Mouse (Mus musculus): Measurements from ENCODE around the gene Psg16. TPM values are rescaled to one million over a fixed set of nuclear protein-coding genes. Genes with fewer than 3 reads are reported as not detected.
"Not testable (repeated sequence)": the region's sequence is repeated elsewhere in the genome, so short reads cannot be mapped to it uniquely, and the experiment has no call there.

Psg16 gene
- polyA plus RNA-seq, 1 experiment = 0.09 TPM

GRCm38 (mm10) chr7:17082766-17083165 lies 8.9 kb downstream of the Psg16 start:
- no peak for DNase-seq
- Histone ChIP-seq H3K4me1 (ENCODE audit: control insufficient read depth, insufficient read depth, low read length) (no peaks in the 10 kb centered on the region), H3K4me3 (replicated peaks; ENCODE audit: extremely low read depth, low read depth, low read length) (no peak overlapping the region)
- no peak for TF ChIP-seq CTCF (IDR thresholded peaks at IDR 0.05; ENCODE audit: insufficient read depth, low read length)
- no peak for TF ChIP-seq POLR2A (IDR thresholded peaks at IDR 0.05; ENCODE audit: borderline replicate concordance, extremely low read depth, low read depth, low read length)
- WGBS = 71% methylated on average over 4 of the region's 4 CpGs

GRCm38 (mm10) chr7:17087731-17088130 lies 13.9 kb downstream of the Psg16 start:
- no peak for DNase-seq
- WGBS = 59% methylated on average over 3 of the region's 3 CpGs
- no peak overlapping the region for H3K4me3 ChIP-seq (replicated peaks; ENCODE audit: extremely low read depth, low read depth, low read length)
- H3K4me1 ChIP-seq (ENCODE audit: control insufficient read depth, insufficient read depth, low read length) = no peaks in the 10 kb centered on the region
- TF ChIP-seq POLR2A (IDR thresholded peaks at IDR 0.05; ENCODE audit: borderline replicate concordance, extremely low read depth, low read depth, low read length) = no peak
- no peak for TF ChIP-seq CTCF (IDR thresholded peaks at IDR 0.05; ENCODE audit: insufficient read depth, low read length)

- H3K4me3 ChIP-seq (replicated peaks; ENCODE audit: extremely low read depth, low read depth, low read length) = no peak overlapping the region
- TF ChIP-seq CTCF (IDR thresholded peaks at IDR 0.05; ENCODE audit: insufficient read depth, low read length) (no peak), POLR2A (IDR thresholded peaks at IDR 0.05; ENCODE audit: borderline replicate concordance, extremely low read depth, low read depth, low read length) (no peak)
- no peaks in the 10 kb centered on the region for H3K4me1 ChIP-seq (ENCODE audit: control insufficient read depth, insufficient read depth, low read length)
- 40% methylated on average over 3 of the region's 3 CpGs for WGBS
- no peak for DNase-seq
These were observed 16.3 kb downstream of the Psg16 start for GRCm38 (mm10) chr7:17090058-17090585.

- Histone ChIP-seq H3K4me3 (replicated peaks; ENCODE audit: extremely low read depth, low read depth, low read length) (no peak overlapping the region), H3K4me1 (ENCODE audit: control insufficient read depth, insufficient read depth, low read length) (no peaks in the 10 kb centered on the region)
- TF ChIP-seq POLR2A (IDR thresholded peaks at IDR 0.05; ENCODE audit: borderline replicate concordance, extremely low read depth, low read depth, low read length) (no peak), CTCF (IDR thresholded peaks at IDR 0.05; ENCODE audit: insufficient read depth, low read length) (peak; percentile 33; the same call in 1 of the 2 replicates)
- DNase-seq = no peak
- 10% methylated on average over 1 of the region's 1 CpGs for WGBS
These were observed 17.4 kb downstream of the Psg16 start for GRCm38 (mm10) chr7:17091280-17091679.

- H3K4me1 ChIP-seq (ENCODE audit: control insufficient read depth, insufficient read depth, low read length); DNase-seq; H3K4me3 ChIP-seq (replicated peaks; ENCODE audit: extremely low read depth, low read depth, low read length): not testable (repeated sequence)
- WGBS = 85% methylated on average over 13 of the region's 13 CpGs
These were observed 27.8 kb downstream of the Psg16 start for GRCm38 (mm10) chr7:17101631-17102030.

GRCm38 (mm10) chr7:17135307-17135706 lies 61.5 kb downstream of the Psg16 start:
- Histone ChIP-seq H3K4me1 (ENCODE audit: control insufficient read depth, insufficient read depth, low read length) (no peaks in the 10 kb centered on the region), H3K4me3 (replicated peaks; ENCODE audit: extremely low read depth, low read depth, low read length) (no peak overlapping the region)
- TF ChIP-seq CTCF (IDR thresholded peaks at IDR 0.05; ENCODE audit: insufficient read depth, low read length) = no peak
- no peak for TF ChIP-seq POLR2A (IDR thresholded peaks at IDR 0.05; ENCODE audit: borderline replicate concordance, extremely low read depth, low read depth, low read length)
- WGBS = 88% methylated on average over 1 of the region's 1 CpGs
- no peak for DNase-seq

GRCm38 (mm10) chr7:17149931-17150330 lies 76.1 kb downstream of the Psg16 start, which contains the start of gene Ceacam3:
Ceacam3 (plus strand) TSS chr7:17150282.
- Histone ChIP-seq H3K4me3 (replicated peaks; ENCODE audit: extremely low read depth, low read depth, low read length) (no peak within 1 kb of the TSS), H3K4me1 (ENCODE audit: control insufficient read depth, insufficient read depth, low read length) (no peaks in the 10 kb centered on the region)
- TF ChIP-seq POLR2A (IDR thresholded peaks at IDR 0.05; ENCODE audit: borderline replicate concordance, extremely low read depth, low read depth, low read length) = no peak
- no peak for TF ChIP-seq CTCF (IDR thresholded peaks at IDR 0.05; ENCODE audit: insufficient read depth, low read length)
- DNase-seq = no peak
- 69% methylated on average over 2 of the region's 2 CpGs for WGBS

GRCm38 (mm10) chr7:17155634-17156033 lies 81.8 kb downstream of the Psg16 start:
- TF ChIP-seq CTCF (IDR thresholded peaks at IDR 0.05; ENCODE audit: insufficient read depth, low read length) (no peak), POLR2A (IDR thresholded peaks at IDR 0.05; ENCODE audit: borderline replicate concordance, extremely low read depth, low read depth, low read length) (no peak)
- Histone ChIP-seq H3K4me3 (replicated peaks; ENCODE audit: extremely low read depth, low read depth, low read length) (no peak overlapping the region), H3K4me1 (ENCODE audit: control insufficient read depth, insufficient read depth, low read length) (no peaks in the 10 kb centered on the region)
- 27% methylated on average over 2 of the region's 2 CpGs for WGBS
- DNase-seq = no peak

GRCm38 (mm10) chr7:17156885-17157677 lies 83.2 kb downstream of the Psg16 start:
- no peak for TF ChIP-seq CTCF (IDR thresholded peaks at IDR 0.05; ENCODE audit: insufficient read depth, low read length)
- TF ChIP-seq POLR2A (IDR thresholded peaks at IDR 0.05; ENCODE audit: borderline replicate concordance, extremely low read depth, low read depth, low read length) = no peak
- DNase-seq = no peak
- no peaks in the 10 kb centered on the region for H3K4me1 ChIP-seq (ENCODE audit: control insufficient read depth, insufficient read depth, low read length)
- no peak overlapping the region for H3K4me3 ChIP-seq (replicated peaks; ENCODE audit: extremely low read depth, low read depth, low read length)
- 56% methylated on average over 3 of the region's 3 CpGs for WGBS

GRCm38 (mm10) chr7:17159011-17159410 lies 85.2 kb downstream of the Psg16 start:
- TF ChIP-seq POLR2A (IDR thresholded peaks at IDR 0.05; ENCODE audit: borderline replicate concordance, extremely low read depth, low read depth, low read length) (no peak), CTCF (IDR thresholded peaks at IDR 0.05; ENCODE audit: insufficient read depth, low read length) (no peak)
- no peak for DNase-seq
- no peaks in the 10 kb centered on the region for H3K4me1 ChIP-seq (ENCODE audit: control insufficient read depth, insufficient read depth, low read length)
- H3K4me3 ChIP-seq (replicated peaks; ENCODE audit: extremely low read depth, low read depth, low read length) = no peak overlapping the region
- WGBS = 69% methylated on average over 7 of the region's 7 CpGs
